Mouse (Mus musculus): ENCODE measurements around the gene Syn2. TPM values are rescaled to one million over a fixed set of nuclear protein-coding genes. Genes with fewer than 3 reads are reported as not detected.

Syn2 gene
- total and polyA plus RNA-seq, 3 experiments: 4.4 to 5.4 (median 4.5) TPM

DNA sequence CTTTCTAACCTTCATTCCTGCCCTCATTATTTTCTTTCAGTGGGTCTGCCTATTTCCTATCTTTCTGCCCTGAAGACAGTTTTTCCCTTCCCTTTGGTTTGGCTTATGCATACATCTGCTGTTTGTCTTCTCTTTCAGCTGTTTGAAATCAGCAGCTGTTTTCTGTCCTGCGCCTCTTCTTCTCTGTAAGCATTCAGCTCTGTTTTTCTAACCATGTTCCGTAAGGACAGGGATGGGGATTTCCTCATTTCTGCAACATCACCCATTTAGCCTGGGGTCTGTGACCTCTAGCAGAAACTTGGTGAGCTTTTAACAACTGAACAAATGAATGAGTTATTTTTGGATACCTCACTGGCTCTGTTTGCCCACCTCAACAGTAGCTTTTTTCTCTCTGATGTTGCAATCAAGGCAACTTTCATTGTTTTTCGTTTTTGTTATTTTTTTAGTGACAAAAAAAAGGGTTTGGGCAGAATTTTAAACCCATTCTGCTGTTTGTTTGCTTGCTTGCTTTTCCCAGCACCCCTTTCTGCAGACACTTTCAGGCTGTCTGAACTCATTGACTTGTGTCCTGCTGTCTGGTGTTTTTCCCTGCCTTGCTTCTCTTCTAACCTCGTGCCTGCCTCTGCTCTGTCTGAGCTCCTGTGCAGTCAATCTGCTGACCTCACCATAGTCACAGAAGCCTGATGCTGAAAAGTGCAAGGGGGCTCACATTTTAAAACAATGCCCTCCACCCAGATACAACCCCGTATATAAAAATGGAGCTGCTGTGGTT is 77.6 kb downstream of the Syn2 start:
- intact Hi-C loops (cut with DNase I): no loop called here
- no peak overlapping the region for H3K9ac ChIP-seq (ENCODE audit: low read depth, low read length)
- TF ChIP-seq POLR2A (IDR thresholded peaks at IDR 0.05; ENCODE audit: insufficient read depth, low read depth, low read length): no peak
- TF ChIP-seq EP300 (IDR thresholded peaks at IDR 0.05; ENCODE audit: insufficient read depth, low read depth, low read length): no peak
- no peak for TF ChIP-seq CTCF (IDR thresholded peaks at IDR 0.05)
- no peak overlapping the region for H3K4me3 ChIP-seq
- 0 out of 2 replicates have a peak overlapping the region, but pooled peaks have one; percentile 3 for H3K27ac ChIP-seq
- WGBS: 39% methylated on average over 5 of the region's 5 CpGs
- H3K79me2 ChIP-seq (replicated peaks; ENCODE audit: control insufficient read depth, insufficient read depth, low read length): no peaks in the 10 kb centered on the region
- peaks cover 6% of the 10 kb centered on the region for H3K4me1 ChIP-seq (ENCODE audit: control insufficient read depth, insufficient read depth, low read length)
- H3K27me3 ChIP-seq (ENCODE audit: control insufficient read depth, insufficient read depth, low read length): no peaks in the 10 kb centered on the region
- no peak for DNase-seq
- H3K36me3 ChIP-seq (ENCODE audit: control insufficient read depth, insufficient read depth, low read length): no peaks in the 10 kb centered on the region

- Histone ChIP-seq H3K79me2 (replicated peaks; ENCODE audit: control insufficient read depth, insufficient read depth, low read length) (no peaks in the 10 kb centered on the region), H3K36me3 (ENCODE audit: control insufficient read depth, insufficient read depth, low read length) (no peaks in the 10 kb centered on the region), H3K4me3 (no peak overlapping the region), H3K27me3 (ENCODE audit: control insufficient read depth, insufficient read depth, low read length) (no peaks in the 10 kb centered on the region), H3K4me1 (ENCODE audit: control insufficient read depth, insufficient read depth, low read length) (peaks cover 6% of the 10 kb centered on the region), H3K27ac (no peak overlapping the region; the same call in 1 of the 2 replicates), H3K9ac (ENCODE audit: low read depth, low read length) (no peak overlapping the region)
- DNase-seq: peak; percentile 20 to 22
- intact Hi-C loops (cut with DNase I): no loop called here
- no peak for TF ChIP-seq CTCF (IDR thresholded peaks at IDR 0.05)
- TF ChIP-seq EP300 (IDR thresholded peaks at IDR 0.05; ENCODE audit: insufficient read depth, low read depth, low read length): 0 out of 2 replicates have a peak, but pooled peaks have one; percentile 32
- WGBS: 28% methylated on average over 5 of the region's 5 CpGs
These were observed 78.4 kb downstream of the Syn2 start for GRCm38 (mm10) chr6:115213129-115213528.

GRCm38 (mm10) chr6:115221215-115221641 is 86.5 kb downstream of the Syn2 start:
- Histone ChIP-seq H3K36me3 (ENCODE audit: control insufficient read depth, insufficient read depth, low read length) (no peaks in the 10 kb centered on the region), H3K4me1 (ENCODE audit: control insufficient read depth, insufficient read depth, low read length) (no peaks in the 10 kb centered on the region), H3K27me3 (ENCODE audit: control insufficient read depth, insufficient read depth, low read length) (no peaks in the 10 kb centered on the region), H3K4me3 (no peak overlapping the region), H3K9ac (ENCODE audit: low read depth, low read length) (no peak overlapping the region), H3K27ac (no peak overlapping the region), H3K79me2 (replicated peaks; ENCODE audit: control insufficient read depth, insufficient read depth, low read length) (no peaks in the 10 kb centered on the region)
- no peak for DNase-seq
- intact Hi-C loops (cut with DNase I): no loop called here
- TF ChIP-seq EP300 (IDR thresholded peaks at IDR 0.05; ENCODE audit: insufficient read depth, low read depth, low read length) (no peak), POLR2A (IDR thresholded peaks at IDR 0.05; ENCODE audit: insufficient read depth, low read depth, low read length) (no peak), CTCF (IDR thresholded peaks at IDR 0.05) (no peak)
- WGBS: 85% methylated on average over 8 of the region's 8 CpGs

GRCm38 (mm10) chr6:115225519-115225918 is 90.8 kb downstream of the Syn2 start:
- Histone ChIP-seq H3K79me2 (replicated peaks; ENCODE audit: control insufficient read depth, insufficient read depth, low read length) (no peaks in the 10 kb centered on the region), H3K36me3 (ENCODE audit: control insufficient read depth, insufficient read depth, low read length) (no peaks in the 10 kb centered on the region), H3K9ac (ENCODE audit: low read depth, low read length) (no peak overlapping the region), H3K4me1 (ENCODE audit: control insufficient read depth, insufficient read depth, low read length) (peaks cover 1% of the 10 kb centered on the region), H3K27ac (no peak overlapping the region), H3K27me3 (ENCODE audit: control insufficient read depth, insufficient read depth, low read length) (no peaks in the 10 kb centered on the region), H3K4me3 (no peak overlapping the region)
- DNase-seq: no peak
- TF ChIP-seq EP300 (IDR thresholded peaks at IDR 0.05; ENCODE audit: insufficient read depth, low read depth, low read length): no peak
- intact Hi-C loops (cut with DNase I): loop anchor here (5.0 kb wide), 1 partner anchor 137 kb away; the partner anchor contains the start of gene Pparg
- 56% methylated on average over 3 of the region's 3 CpGs for WGBS

- intact Hi-C loops (cut with DNase I): loop anchor here (1.0 to 5.0 kb wide), 4 partner anchors 41 to 312 kb away; partner anchors contain the start of gene Pparg
- Histone ChIP-seq H3K27ac (peak within 1 kb of the TSS; percentile 44), H3K4me1 (ENCODE audit: control insufficient read depth, insufficient read depth, low read length) (peaks cover 3% of the 10 kb centered on the region), H3K79me2 (replicated peaks; ENCODE audit: control insufficient read depth, insufficient read depth, low read length) (no peaks in the 10 kb centered on the region), H3K36me3 (ENCODE audit: control insufficient read depth, insufficient read depth, low read length) (peaks cover 8% of the 10 kb centered on the region), H3K27me3 (ENCODE audit: control insufficient read depth, insufficient read depth, low read length) (no peaks in the 10 kb centered on the region), H3K9ac (ENCODE audit: low read depth, low read length) (no peak within 1 kb of the TSS), H3K4me3 (no peak within 1 kb of the TSS)
- no peak for DNase-seq
- whole genome bisulfite sequencing: 70% methylated on average over 4 of the region's 4 CpGs
- TF ChIP-seq EP300 (IDR thresholded peaks at IDR 0.05; ENCODE audit: insufficient read depth, low read depth, low read length) (no peak), POLR2A (IDR thresholded peaks at IDR 0.05; ENCODE audit: insufficient read depth, low read depth, low read length) (no peak), CTCF (IDR thresholded peaks at IDR 0.05) (no peak)
These were observed 92.3 kb downstream of the Syn2 start, which contains the start of gene Gm17482 for GRCm38 (mm10) chr6:115227043-115227442. Gene Gm17482 (plus strand): TSS chr6:115227343.

GRCm38 (mm10) chr6:115227529-115227928 is 92.8 kb downstream of the Syn2 start:
- Histone ChIP-seq H3K4me3 (no peak overlapping the region), H3K27me3 (ENCODE audit: control insufficient read depth, insufficient read depth, low read length) (no peaks in the 10 kb centered on the region), H3K9ac (ENCODE audit: low read depth, low read length) (no peak overlapping the region), H3K4me1 (ENCODE audit: control insufficient read depth, insufficient read depth, low read length) (peaks cover 5% of the 10 kb centered on the region), H3K36me3 (ENCODE audit: control insufficient read depth, insufficient read depth, low read length) (peaks cover 11% of the 10 kb centered on the region), H3K27ac (no peak overlapping the region), H3K79me2 (replicated peaks; ENCODE audit: control insufficient read depth, insufficient read depth, low read length) (no peaks in the 10 kb centered on the region)
- TF ChIP-seq CTCF (IDR thresholded peaks at IDR 0.05): peak; percentile 81
- TF ChIP-seq EP300 (IDR thresholded peaks at IDR 0.05; ENCODE audit: insufficient read depth, low read depth, low read length): peak; percentile 96
- no peak for TF ChIP-seq POLR2A (IDR thresholded peaks at IDR 0.05; ENCODE audit: insufficient read depth, low read depth, low read length)
- WGBS: 1% methylated on average over 2 of the region's 2 CpGs
- intact Hi-C loops (cut with DNase I): loop anchor here (1.0 to 5.0 kb wide), 4 partner anchors 41 to 312 kb away; partner anchors contain the start of gene Pparg
- DNase-seq: peak; percentile 66 to 83
